8 mouse cellular contexts compared by ENCODE assay signal in the genomic region with DNA sequence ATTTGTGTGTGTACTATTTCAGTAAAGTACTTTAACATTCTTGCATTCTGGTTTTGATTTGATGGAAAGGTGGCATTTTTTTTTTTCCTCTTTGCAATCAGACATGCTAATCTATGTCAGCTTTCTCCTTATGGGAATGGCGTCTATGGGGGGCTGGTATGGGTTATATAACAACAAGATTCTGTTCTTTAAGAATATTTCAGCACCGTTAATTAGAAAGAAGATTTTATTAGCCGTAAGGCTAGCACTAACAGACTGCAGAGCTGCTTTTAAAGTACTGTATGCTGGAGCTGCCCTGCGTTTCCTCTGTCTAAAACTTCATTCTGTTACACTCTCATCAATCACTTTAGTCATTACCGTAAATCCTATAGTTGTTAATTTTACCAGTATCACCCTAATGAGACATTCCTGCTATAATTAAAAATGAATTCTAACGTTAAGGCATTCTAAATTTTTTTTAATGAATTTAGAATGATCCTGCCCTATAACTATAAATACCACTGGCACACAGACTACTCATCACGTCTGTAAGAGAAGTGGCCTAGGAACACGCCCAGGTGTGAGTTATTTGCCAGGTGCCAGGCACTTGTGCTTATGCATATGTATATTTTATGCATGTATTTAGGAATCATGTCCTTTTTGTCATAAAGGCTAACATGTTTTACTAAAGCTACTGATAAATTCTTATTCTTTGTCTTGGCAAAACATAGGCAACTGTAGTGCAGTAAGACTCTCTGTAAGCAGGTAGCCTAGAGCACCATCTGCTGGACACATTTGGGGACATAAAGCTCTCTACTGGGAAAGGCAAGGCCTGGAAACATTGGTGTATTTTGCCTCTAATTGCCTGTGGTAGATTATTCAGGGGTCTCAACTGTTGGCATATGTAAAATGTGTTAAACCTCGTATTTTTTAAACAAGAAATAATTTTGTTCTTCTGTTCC.
DNase-seq lines count a peak whose midpoint lies in the region; ATAC-seq lines count a peak whose summit lies in the region.

No protein-coding gene starts in this region.

- H3K27me3 ChIP-seq in heart, embryonic 12.5 days (replicated peaks) = no peaks in the 10 kb centered on the region
- H3K27me3 ChIP-seq in embryonic facial prominence, embryonic 12.5 days = no peaks in the 10 kb centered on the region
- H3K27me3 ChIP-seq in hindbrain, embryonic 11.5 days (ENCODE audit: control insufficient read depth, insufficient read depth, low read length) = no peaks in the 10 kb centered on the region

- H3K27ac ChIP-seq in heart, embryonic 12.5 days (ENCODE audit: poor library complexity, severe bottlenecking) = no peak overlapping the region
- H3K27ac ChIP-seq in embryonic facial prominence, embryonic 12.5 days = peak overlapping the region; percentile 73
- H3K27ac ChIP-seq in hindbrain, embryonic 11.5 days (ENCODE audit: low read depth, low read length) = no peak overlapping the region

- no peak overlapping the region for H3K9ac ChIP-seq in heart, embryonic 12.5 days
- no peak overlapping the region for H3K9ac ChIP-seq in embryonic facial prominence, embryonic 12.5 days
- H3K9ac ChIP-seq in hindbrain, embryonic 11.5 days (ENCODE audit: low read depth, low read length) = no peak overlapping the region

- no peaks in the 10 kb centered on the region for H3K36me3 ChIP-seq in heart, embryonic 12.5 days
- H3K36me3 ChIP-seq in embryonic facial prominence, embryonic 12.5 days = no peaks in the 10 kb centered on the region
- H3K36me3 ChIP-seq in hindbrain, embryonic 11.5 days (ENCODE audit: control insufficient read depth, insufficient read depth, low read length) = no peaks in the 10 kb centered on the region

- no peaks in the 10 kb centered on the region for H3K4me1 ChIP-seq in heart, embryonic 12.5 days (replicated peaks)
- H3K4me1 ChIP-seq in embryonic facial prominence, embryonic 12.5 days = peaks cover 3% of the 10 kb centered on the region
- no peaks in the 10 kb centered on the region for H3K4me1 ChIP-seq in hindbrain, embryonic 11.5 days (replicated peaks; ENCODE audit: control insufficient read depth, insufficient read depth, low read length)

- WGBS in heart, embryonic 12.5 days = 56% methylated on average over 9 of the region's 9 CpGs
- 48% methylated on average over 9 of the region's 9 CpGs for WGBS in embryonic facial prominence, embryonic 12.5 days
- WGBS in hindbrain, embryonic 11.5 days = 69% methylated on average over 9 of the region's 9 CpGs

- no peak for ATAC-seq in heart, embryonic 12.5 days (ENCODE audit: insufficient number of reproducible peaks, low FRiP score)
- ATAC-seq in embryonic facial prominence, embryonic 12.5 days (ENCODE audit: insufficient number of reproducible peaks, insufficient read depth, low FRiP score, low TSS enrichment) = 0 out of 2 replicates have a peak, but pooled peaks have one; percentile 72
- ATAC-seq in hindbrain, embryonic 11.5 days (ENCODE audit: low FRiP score) = peak; percentile 70
- ATAC-seq in megakaryocyte progenitor cell, adult 5-6 weeks (replicated peaks; ENCODE audit: poor library complexity) = peak; percentile 78

- no peaks in the 10 kb centered on the region for H3K9me3 ChIP-seq in heart, embryonic 12.5 days (replicated peaks)
- H3K9me3 ChIP-seq in embryonic facial prominence, embryonic 12.5 days = no peaks in the 10 kb centered on the region
- no peaks in the 10 kb centered on the region for H3K9me3 ChIP-seq in hindbrain, embryonic 11.5 days (ENCODE audit: control insufficient read depth, low read length)

- no peak overlapping the region for H3K4me2 ChIP-seq in heart, embryonic 12.5 days
- no peak overlapping the region for H3K4me2 ChIP-seq in embryonic facial prominence, embryonic 12.5 days (replicated peaks)
- H3K4me2 ChIP-seq in hindbrain, embryonic 11.5 days (replicated peaks; ENCODE audit: low read depth, low read length) = no peak overlapping the region

- DNase-seq in heart, adult 8-10 months (ENCODE audit: low spot score) = peak; percentile 62
- peak; percentile 80 for DNase-seq in adrenal gland, postnatal 10 days
- DNase-seq in hindbrain, embryonic 11.5 days (ENCODE audit: low spot score) = peak; percentile 81
- peak; percentile 77 for DNase-seq in layer of hippocampus, adult 9-11 months
- DNase-seq in right cerebral cortex, postnatal 36 days (ENCODE audit: low spot score in 2 of 2) = peak; percentile 48 to 72

- H3K4me3 ChIP-seq in heart, embryonic 12.5 days = no peak overlapping the region
- H3K4me3 ChIP-seq in embryonic facial prominence, embryonic 12.5 days = no peak overlapping the region
- H3K4me3 ChIP-seq in hindbrain, embryonic 11.5 days (ENCODE audit: low read depth, low read length) = no peak overlapping the region
